Mouse (Mus musculus) urinary bladder, postnatal 14 days (tissue): ENCODE results near the gene Cct8.
A peak's percentile ranks its signal among the peaks of the same experiment; 100 is the strongest.
"Not testable (repeated sequence)": the region's sequence is repeated elsewhere in the genome, so short reads cannot be mapped to it uniquely, and the experiment has no call there.

ENCODE experiments used
- DNase-seq: peaks from one replicate; pipeline ENCODE4 v3.0.0; 2021; ENCODE audit warnings: low spot score

Gene Cct8

DNA sequence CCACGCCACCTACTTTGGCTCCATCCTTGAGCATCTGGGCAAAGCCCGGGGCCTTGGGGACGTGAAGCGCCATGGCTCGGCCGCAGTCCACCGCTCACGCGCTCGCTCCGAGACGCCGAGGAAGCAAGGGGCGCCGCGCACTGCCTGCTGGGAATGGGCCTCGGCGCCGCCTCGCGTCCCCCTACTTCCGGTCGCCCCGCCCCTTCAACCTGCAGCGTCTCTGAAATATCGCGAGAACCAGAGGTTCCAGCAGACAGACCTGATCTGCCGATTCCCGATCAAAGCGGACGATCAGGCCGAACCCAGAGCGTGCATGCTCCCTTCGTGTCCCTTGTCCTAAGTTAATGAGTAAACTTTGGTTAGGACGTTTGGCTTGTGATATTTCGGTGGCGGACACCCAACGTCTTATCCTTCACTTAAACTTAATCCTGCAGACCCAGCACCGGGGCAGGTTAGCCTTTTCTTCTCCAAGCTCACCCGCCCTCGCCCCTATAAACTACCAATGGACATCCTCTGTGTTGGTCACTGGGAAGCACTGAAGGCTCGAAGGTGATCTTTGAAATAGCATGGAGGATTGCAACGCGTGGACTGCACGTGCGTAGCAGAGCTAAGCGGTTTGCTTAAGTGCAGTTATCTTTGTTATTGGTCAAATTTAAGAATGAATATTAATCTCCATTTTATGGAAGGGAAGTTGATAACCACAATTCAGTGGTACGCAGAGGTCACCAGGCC lies at the start of gene Cct8:
TSS of gene Cct8 (minus strand) at position 158 of the 732 bp plus-strand sequence.
- peak; percentile 97 for DNase-seq

DNA sequence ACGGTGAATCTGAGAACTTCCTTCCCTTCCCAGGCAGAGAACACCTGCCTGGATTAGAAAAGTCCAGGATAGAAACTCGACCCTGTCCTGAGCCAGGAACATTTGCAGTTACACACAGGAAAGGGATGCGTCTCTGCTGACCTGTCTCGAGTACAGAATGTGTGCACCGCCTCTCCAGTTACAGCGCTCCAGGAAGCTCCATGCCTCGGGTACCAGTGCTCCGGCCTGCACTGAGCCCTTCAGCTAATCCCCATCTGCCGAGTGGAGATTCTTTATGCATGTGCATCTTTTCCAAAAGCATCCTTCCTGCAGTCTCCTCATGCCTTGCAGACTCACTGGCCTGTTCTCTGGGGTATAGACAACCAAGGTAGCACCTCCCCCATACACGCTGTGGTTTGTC lies 33.1 kb upstream of the Cct8 start:
- no peak for DNase-seq

DNA sequence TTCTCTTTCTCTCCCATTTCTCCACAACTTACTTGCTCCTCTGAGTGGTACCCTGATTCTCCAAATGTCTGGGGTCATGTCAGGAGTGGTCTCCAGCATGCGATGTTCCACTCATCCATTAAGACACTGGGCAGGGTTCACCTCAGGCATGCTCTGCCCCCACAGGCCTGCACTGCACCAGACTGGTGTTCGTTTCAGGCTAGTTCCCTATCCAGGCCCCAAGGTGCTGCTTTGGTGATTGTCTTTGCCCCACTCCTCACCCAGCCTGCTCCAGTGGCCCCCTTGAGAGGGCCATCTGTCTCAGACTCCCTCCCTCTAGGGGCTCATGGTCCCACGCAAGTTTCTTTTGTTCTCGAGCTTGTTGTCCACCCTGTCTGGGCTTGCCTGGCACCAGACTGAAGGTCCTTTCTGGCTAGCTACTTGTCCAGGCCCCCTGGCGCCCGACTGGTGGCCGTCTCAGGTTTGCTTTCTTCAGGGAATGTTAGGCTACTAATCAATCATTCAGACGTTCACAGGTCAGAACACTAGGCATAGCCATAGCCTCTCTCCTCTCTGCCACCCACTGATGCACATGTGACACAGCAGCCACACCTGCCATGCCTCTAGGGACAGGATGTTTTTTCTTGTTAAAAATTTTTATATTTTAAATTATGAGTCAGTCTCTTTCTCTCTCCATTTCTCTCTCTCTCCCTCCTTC lies 32.0 kb upstream of the Cct8 start:
- no peak for DNase-seq

DNA sequence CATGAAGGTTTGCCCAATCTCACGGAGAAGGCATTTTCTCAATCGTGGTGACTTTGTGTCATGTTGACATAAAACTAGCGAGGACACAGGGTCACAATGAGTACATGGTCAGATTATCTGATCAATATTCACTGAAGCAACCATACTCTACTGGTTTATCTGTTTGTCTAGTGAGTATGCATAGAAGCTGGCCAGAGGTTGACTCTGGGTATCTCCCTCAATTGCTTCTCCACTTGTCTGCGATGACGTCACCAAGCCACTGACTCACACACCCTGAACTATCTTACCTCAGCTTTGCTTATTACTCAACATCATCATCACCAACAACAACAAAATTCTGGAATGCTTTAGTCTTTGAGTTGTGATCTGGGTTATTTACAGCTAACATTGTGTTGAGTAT lies 28.6 kb upstream of the Cct8 start:
- no peak for DNase-seq

DNA sequence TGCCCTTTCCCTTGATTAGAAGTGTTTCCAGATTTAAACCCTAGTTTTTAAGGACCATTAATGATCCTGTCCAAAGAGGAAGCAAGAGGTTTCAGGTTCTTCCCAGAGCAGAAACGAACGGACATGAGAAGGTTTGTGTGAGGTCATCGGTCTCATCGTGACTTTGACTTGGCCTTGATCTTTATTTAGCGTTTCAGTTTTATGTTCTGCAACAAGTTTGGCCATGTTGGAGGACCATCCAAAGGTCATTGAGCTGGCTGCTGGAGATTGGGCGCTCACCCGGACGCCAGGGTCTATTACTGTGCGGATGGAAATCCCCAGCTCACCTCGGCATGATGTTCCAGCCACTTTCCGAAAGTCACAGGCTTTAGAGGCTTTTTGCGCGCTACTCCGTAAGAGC lies 16.7 kb upstream of the Cct8 start:
- no peak for DNase-seq

DNA sequence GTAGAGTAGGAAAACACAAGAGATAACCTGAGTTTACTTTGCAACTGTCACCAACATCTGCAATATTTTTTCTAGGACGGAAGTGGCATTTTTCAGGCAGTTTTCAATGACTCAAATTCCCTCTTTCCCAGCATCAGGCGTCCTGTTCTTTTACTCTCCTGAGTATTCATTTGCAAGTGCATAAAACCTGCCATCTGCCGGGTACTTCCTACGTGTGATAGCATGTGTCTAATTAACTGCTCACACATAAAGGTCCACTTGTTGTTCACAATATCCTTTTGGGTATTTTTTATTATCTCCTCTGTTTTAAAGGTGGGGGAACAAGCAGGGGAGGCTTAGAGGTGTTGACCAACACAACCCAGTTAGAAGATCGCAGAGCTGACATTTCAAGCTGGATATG lies 16.0 kb upstream of the Cct8 start:
- no peak for DNase-seq

DNA sequence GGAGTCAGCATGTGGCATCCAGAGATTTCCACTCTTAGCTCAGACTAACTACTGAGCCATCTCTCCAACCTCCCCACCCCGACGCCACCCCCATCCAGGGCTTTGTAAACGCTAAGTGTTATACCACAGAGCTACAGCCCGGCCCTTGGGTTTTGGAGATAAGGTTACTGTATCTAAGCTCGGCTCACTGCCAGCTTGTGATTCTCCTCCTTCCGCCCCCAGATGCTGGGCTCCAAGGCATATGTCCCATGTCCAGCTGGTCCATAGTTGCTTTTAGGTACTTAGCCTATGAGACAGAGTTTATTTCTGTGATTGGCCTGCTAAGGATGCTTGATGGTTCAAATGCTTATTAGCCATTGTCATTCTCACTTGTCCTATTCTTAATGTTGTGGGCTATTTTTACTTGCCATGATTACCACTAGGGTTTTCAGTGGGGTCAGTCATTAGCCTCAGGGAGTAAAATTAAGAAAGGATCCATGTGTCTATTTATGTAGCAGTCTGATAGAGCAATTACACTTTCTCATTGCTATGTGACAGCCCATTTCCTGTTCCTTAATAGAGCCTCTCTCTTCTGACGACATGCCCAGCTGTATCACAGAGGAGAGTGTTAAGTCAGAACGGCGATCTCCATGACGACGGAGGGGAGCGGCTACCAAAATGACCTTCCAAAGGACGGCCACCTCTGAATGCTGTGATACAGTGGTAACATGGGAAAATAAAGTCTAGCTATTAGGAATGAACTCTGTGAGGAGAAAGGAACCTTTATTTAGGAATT lies 5.8 kb upstream of the Cct8 start:
- no peak for DNase-seq

DNA sequence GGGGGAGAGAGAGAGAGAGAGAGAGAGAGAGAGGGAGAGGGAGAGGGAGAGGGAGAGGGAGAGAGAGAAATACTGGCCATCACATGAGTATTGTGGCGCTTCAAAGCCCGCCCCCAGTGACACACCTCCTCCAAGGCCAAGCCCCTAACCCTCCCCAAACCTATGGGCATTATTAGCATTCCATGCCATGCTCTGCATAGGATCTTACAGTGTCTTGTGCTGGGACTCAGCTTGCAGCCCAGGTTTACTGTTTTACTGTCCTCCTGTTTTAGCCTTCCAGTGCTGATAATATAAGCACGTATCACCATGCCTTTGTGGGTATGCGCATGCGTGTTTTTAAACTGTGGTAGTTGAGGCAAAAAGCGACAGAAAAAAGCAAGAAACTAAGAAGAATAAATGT lies 3.9 kb upstream of the Cct8 start:
- no peak for DNase-seq

DNA sequence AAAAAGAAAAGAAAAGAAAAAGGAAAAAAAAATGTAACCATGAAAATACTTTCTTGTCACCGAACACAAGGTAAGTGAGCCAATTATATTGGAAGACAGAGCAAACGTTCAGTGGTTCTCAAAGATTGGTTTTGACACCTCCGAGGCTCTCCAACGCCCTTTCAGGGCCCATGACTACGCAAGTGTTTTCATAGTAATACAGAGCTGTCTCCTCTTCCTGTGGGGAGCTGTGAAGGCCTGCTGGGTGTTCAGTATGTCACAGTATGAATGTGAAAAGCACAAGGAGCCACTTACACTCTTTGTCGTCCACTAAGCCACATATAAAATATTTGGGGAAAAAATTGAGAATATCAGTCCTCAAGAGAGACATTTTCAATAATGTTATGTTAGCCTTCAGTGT lies 1.5 kb upstream of the Cct8 start:
- no peak for DNase-seq

DNA sequence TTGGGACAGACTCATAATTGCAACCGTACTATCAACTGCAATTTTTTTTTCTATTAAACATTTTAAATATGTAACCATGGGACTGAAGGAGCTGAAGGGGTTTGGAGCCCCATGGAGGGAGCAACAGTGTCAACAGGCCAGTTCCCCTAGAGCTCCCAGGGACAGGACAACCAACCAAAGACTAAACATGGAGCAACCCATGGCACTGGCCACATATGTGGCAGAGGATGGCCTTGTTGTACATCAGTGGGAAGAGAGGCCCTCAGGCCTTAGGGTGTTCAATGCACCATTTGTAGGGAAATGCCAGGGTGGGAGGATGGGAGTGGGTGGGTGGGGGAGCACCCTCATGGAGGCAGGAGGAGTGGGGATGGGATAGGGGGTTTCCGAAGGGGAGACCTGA lies 1.1 kb upstream of the Cct8 start:
- DNase-seq: no peak

DNA sequence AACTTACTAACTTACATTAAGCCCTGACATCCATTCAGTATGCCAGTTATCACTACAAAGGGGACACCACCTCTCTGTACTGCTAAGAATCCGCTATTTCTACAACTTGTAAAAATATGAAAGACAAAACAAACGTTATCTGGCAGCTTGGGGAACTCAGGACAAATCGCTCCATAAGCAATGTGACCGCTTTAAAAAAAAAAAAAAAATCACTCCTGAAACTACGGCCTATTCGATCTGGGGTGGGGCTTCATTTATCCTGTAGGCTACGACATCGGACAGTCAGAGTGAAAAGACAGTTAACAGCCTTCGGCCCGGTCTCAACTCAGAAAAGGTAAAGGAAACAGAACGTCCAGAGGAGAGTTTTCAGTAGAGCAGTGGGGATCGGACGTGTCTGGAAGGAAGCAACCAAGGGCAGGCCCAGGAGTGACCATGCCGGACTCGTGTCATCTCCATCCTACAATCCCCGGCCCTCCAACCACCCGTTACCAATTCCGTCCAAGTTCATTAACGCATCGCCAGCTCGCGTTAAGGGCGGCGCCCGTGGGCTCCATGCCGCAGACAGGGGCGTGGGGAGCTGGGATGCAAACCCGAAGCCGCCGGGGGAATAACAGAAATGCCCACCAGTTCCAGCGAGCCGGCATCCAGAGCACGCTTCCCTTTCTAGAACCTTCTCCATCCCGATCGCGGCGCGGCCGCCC lies 568 bp downstream of the Cct8 start:
- DNase-seq: no peak

DNA sequence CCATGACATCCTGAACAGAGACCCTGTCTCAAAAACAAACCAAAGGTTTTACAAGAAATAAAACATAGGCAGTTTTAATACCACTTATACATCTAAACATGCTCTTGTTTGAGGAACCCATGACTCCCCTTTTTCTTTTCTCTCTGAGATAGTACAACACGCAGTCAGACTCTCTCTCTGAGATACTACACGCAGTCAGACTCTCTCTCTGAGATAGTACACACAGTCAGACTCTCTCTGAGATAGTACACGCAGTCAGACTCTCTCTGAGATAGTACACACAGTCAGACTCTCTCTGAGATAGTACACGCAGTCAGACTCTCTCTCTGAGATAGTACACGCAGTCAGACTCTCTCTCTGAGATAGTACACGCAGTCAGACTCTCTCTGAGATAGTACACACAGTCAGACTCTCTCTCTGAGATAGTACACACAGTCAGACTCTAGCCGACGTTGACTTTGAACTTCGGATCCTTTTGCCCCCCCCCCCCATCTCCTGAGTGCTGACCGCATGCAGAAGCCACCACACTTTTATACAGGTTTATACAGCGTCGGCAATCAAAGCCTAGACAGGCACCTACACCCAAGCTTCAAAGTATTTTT lies 3.4 kb downstream of the Cct8 start:
- DNase-seq: not testable (repeated sequence)

DNA sequence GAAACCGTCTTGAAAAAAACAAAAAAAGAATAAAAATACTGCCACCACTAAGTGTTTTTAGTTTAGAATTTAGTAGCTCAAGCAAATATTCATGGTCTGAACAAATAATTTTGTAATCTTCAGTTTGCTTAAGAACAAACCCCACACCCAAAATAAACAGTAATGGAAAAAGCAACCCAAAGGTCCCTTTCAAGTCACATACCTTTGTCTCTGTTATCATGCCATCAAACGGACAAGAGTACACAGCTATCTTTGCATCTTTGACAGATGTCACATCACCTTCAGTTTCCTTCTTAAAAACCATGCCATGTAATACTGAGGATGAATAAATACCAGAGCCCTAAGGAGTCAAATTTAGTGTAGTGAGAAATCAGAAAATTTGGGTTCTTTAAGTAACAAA lies 7.1 kb downstream of the Cct8 start:
- no peak for DNase-seq

DNA sequence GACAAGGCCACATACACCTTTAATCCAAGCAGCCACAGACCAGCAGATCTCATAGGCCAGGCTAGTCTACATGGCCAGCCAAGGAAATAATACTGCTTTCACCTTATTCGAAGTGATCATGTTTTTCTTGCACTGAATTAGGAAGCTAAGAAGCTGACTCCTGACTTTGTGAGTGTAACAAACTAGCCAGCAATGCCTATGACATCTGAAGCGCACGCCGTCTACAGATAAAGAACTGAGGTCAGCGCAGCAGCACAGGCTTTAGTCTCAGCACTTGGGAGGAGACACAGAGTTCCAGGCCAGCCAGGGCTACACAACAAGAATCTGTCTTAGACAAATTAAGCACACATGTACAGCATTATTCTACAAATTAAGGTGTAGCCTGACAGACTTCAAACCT lies 8.9 kb downstream of the Cct8 start:
- no peak for DNase-seq

DNA sequence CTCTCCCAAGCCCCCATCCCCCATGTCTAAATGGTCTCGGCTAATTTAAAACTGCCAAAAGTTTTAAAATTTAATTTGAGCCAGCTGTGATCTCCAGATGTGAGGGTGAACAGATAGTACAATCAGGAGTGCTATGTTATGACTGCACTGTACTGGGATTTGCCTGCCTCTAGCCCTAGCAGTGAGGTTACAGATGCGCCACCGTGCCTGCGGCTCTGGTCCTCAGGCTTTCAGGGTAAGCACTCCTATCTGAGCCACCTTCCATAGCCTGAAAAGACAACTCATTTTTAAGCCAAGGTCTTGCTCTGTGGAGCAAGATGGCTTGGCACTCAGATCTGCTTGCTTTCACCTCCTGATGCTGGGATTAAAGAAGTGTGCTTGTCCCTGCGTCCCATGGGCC lies 11.3 kb downstream of the Cct8 start:
- DNase-seq: no peak

DNA sequence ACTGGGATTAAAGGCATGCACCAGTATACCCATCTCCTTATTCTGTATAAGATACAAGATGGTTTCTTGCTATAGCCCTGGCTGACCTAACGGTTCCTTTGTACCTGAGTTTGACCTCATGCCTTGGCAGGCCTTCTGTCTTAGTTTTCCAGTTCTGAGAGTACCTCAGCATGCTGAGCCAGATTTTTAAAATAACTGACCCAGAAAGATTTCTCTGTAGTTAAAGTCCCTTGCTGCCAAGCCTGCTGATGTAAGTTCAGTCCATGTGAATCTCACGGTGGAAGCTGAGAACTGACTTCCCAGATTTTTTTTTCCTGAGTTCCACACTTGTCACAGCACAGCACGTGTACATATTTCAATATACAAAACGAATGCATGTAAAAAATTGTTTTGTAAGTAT lies 25.1 kb downstream of the Cct8 start:
- DNase-seq: no peak

DNA sequence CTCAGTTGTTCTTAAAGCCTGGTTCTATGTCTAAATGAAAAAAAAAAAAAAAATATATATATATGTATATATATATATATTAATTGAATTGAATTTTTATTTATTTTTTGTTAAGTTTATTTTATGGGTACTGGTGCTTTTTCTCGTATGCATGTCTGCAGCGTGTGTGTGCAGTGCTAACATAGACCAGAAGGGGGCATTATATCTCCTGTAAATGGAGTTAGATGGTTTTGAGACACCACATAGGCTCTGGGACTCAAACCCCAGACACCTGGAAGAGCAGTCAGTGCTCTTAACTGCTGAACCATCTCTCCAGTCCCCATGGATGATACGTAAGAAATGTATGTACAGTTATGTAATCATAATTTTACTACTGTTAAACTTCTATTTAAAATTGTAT lies 36.9 kb downstream of the Cct8 start:
- no peak for DNase-seq

DNA sequence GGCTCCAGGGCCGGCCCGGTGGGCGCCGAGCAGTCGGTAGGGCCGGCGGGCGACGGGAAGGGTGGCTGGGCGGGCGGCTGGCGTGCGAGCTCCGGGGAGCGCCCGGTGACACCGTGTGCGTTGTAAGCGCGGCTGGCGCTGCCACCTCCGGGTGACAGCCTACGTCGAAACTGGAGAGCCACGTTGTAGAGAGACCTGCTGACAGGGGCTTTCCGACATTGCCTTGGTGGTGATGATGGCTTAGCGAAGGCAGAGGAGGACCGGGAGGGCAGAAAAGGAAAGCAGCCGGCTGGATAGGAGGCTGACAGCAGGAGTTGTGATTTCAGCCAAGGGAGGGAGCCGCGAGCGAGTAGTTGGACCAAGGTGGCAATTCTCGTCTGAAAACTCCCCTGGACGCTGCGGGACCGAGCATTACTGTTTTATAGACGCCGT lies 40.5 kb downstream of the Cct8 start:
- DNase-seq: no peak

DNA sequence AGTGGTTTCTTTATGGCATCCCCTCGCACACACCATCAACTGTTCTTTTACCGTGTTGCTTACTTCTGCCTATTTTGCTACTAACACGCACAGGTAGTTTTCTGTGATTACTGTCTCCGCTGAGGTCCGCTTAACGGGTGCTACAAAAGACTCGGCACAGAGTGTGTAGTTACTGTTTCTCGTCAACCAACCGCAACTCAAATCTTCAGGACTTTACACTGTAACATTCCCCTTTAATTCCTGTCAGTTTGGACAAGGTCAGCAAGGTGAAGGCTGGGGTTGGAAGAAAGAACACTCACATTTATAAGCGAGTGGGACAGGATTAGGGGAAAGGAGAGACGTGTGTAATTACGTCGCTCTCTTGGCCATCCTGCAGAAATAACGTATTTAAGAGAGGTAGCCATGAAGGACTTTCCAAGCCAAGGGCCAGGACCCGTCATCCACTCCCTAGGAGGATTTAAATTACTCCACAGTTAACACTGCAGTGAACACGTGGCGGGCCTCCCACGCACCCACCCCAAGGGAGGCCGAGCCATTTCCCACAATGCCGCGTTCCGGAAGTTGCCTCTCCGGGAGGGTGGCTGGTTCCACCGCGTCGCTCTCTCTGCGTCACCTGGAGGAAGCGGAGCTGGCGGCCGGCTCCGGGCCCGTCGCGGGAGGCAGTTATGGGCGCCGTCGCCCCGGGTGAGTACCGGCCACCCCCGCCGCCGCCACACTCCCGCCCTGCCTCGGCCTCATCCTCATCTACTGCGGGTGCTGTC lies 41.1 kb downstream of the Cct8 start, which contains the start of gene Usp16:
TSS of gene Usp16 (plus strand) at position 285 of the 761 bp plus-strand sequence.
- peak; percentile 93 for DNase-seq

DNA sequence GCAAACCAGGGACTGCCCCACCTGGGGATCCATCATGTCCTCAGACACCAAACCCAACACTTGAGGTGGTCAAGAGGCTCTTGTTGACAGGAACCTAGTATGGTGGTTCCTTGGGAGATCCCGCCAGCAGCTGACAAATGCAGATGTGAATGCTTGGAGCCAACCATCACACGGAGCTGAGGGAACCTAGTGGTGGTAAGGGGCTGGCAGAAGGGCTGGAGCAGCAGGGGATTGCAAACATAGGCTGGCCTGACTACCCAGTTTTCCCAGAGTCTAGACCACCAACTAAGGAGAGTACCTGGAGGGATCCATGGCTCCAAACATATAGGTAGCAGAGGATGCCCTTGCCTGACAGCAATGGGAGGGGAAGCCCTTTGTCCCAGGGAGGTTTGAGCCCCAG lies 42.4 kb downstream of the Cct8 start:
- DNase-seq: no peak

DNA sequence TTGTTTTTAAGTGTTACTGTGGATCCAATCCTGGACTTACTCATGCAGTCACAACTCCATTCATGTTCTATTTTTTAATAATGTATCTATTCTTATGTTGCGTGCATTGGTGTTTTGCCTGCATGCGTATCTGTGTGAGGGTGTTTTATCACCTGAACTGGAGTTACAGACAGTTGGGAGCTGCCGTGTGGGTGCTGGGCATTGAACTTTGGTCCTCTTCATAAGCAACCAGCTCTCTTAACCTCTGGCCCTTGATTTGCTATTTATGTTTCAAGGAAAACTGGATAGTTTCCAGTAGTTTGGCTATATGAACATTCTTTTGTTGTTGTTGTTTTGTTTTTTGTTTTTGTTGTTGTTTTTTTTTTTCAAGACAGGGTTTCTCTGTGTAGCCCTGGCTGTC lies 50.1 kb downstream of the Cct8 start:
- DNase-seq: no peak
